Mouse (Mus musculus) MEL (cell line): ENCODE measurements around the gene Thada. TPM values are rescaled to one million over a fixed set of nuclear protein-coding genes. Genes with fewer than 3 reads are reported as not detected.

Experiments
- DNase-seq: peaks from one replicate; pipeline ENCODE4 v3.0.0; 2011; ENCODE audit warnings: low read depth, low spot score
- H3K27ac ChIP-seq: 2 replicates; pipeline ENCODE4 v1.5.1; 2012; ENCODE audit warnings: low read depth, mild to moderate bottlenecking, control low read depth, low read length, moderate library complexity; ENCODE audit not compliant: control insufficient read depth
- H3K27me3 ChIP-seq, 2 experiments: fragments of 150-350 bp in 1 of 2; sonication (generic) in 1 of 2; 2 replicates each; pipeline ENCODE4 v1.6.1; 2012; ENCODE audit warnings: low read length in 2 of 2, mild to moderate bottlenecking in 2 of 2, improper control_type of control experiment in 1 of 2, moderate library complexity in 1 of 2; ENCODE audit not compliant: insufficient read depth in 2 of 2, control insufficient read depth in 1 of 2
- H3K36me3 ChIP-seq, 2 experiments: 2 replicates each; pipeline ENCODE4 v1.6.1; 2012 to 2014; ENCODE audit warnings: low read length in 2 of 2, improper control_type of control experiment in 1 of 2, inconsistent platforms in 1 of 2, mild to moderate bottlenecking in 1 of 2; ENCODE audit not compliant: insufficient read depth in 2 of 2, control insufficient read depth in 1 of 2
- H3K4me1 ChIP-seq, 2 experiments: fragments of 150-350 bp in 1 of 2; sonication (generic) in 1 of 2; 2 replicates each; pipeline ENCODE4 v1.6.1; 2012; ENCODE audit warnings: low read length in 2 of 2, improper control_type of control experiment in 1 of 2, mild to moderate bottlenecking in 1 of 2; ENCODE audit not compliant: insufficient read depth in 2 of 2, control insufficient read depth in 1 of 2
- H3K4me3 ChIP-seq, 2 experiments: fragments of 150-350 bp in 1 of 2; sonication (generic) in 1 of 2; 2 replicates each; pipeline ENCODE4 v1.5.1; 2012; ENCODE audit warnings: low read depth in 2 of 2, low read length in 2 of 2, mild to moderate bottlenecking in 2 of 2, moderate library complexity in 2 of 2, control low read depth in 1 of 2, improper control_type of control experiment in 1 of 2; ENCODE audit not compliant: control insufficient read depth in 1 of 2, insufficient read depth in 1 of 2
- H3K79me2 ChIP-seq: 2 replicates; pipeline ENCODE4 v1.6.1; 2012; ENCODE audit warnings: mild to moderate bottlenecking, low read length, moderate library complexity; ENCODE audit not compliant: control insufficient read depth, poor library complexity, insufficient read depth
- H3K9ac ChIP-seq: 2 replicates; pipeline ENCODE4 v1.6.1; 2012; ENCODE audit warnings: low read depth, mild to moderate bottlenecking, control low read depth, low read length, moderate library complexity; ENCODE audit not compliant: control insufficient read depth, poor library complexity, severe bottlenecking
- H3K9me3 ChIP-seq: fragments of 150-350 bp; sonication (generic); replicated peaks from 2 replicates; pipeline ENCODE4 v1.6.1; 2012; ENCODE audit warnings: mild to moderate bottlenecking, low read length, improper control_type of control experiment, moderate library complexity; ENCODE audit not compliant: insufficient read depth
- BHLHE40 ChIP-seq: IDR thresholded peaks from 2 replicates; pipeline ENCODE4 v1.6.1; 2012; ENCODE audit warnings: low read depth, mild to moderate bottlenecking, inconsistent platforms, low read length, improper control_type of control experiment, borderline replicate concordance
- CHD2 ChIP-seq: IDR thresholded peaks from 2 replicates; pipeline ENCODE4 v1.6.1; 2011; ENCODE audit warnings: low read length, improper control_type of control experiment
- E2F4 ChIP-seq: IDR thresholded peaks from 2 replicates; pipeline ENCODE4 v1.6.1; 2011; ENCODE audit warnings: low read depth, low read length, improper control_type of control experiment, borderline replicate concordance
- EP300 ChIP-seq, 2 experiments: IDR thresholded peaks; 2 replicates each; pipeline ENCODE4 v1.6.1; 2011; ENCODE audit warnings: improper control_type of control experiment in 2 of 2, low read length in 2 of 2, low read depth in 1 of 2, mild to moderate bottlenecking in 1 of 2
- ETS1 ChIP-seq: IDR thresholded peaks from 2 replicates; pipeline ENCODE4 v1.6.1; 2012; ENCODE audit warnings: low read depth, mild to moderate bottlenecking, inconsistent platforms, low read length, improper control_type of control experiment, moderate library complexity
- GABPA ChIP-seq: IDR thresholded peaks from 2 replicates; pipeline ENCODE4 v1.6.1; 2012; ENCODE audit warnings: low read depth, mild to moderate bottlenecking, inconsistent platforms, low read length, improper control_type of control experiment, moderate library complexity
- GATA1 ChIP-seq: IDR thresholded peaks from 2 replicates; pipeline ENCODE4 v1.6.1; 2011; ENCODE audit warnings: low read depth, low read length, improper control_type of control experiment
- JUND ChIP-seq: IDR thresholded peaks from 2 replicates; pipeline ENCODE4 v1.6.1; 2011; ENCODE audit warnings: low read depth, mild to moderate bottlenecking, improper control_type of control experiment, low read length
- KAT2A ChIP-seq: conservative IDR thresholded peaks from 2 replicates; pipeline ENCODE4 v1.6.1; 2012; ENCODE audit warnings: low read depth, low read length, improper control_type of control experiment, inconsistent platforms
- MAFK ChIP-seq: IDR thresholded peaks from 2 replicates; pipeline ENCODE4 v1.6.1; 2011; ENCODE audit warnings: low read depth, mild to moderate bottlenecking, low read length, improper control_type of control experiment, borderline replicate concordance
- MAX ChIP-seq: IDR thresholded peaks from 2 replicates; pipeline ENCODE4 v1.6.1; 2011; ENCODE audit warnings: low read length, improper control_type of control experiment
- MAZ ChIP-seq: IDR thresholded peaks from 2 replicates; pipeline ENCODE4 v1.6.1; 2012; ENCODE audit warnings: low read depth, mild to moderate bottlenecking, inconsistent platforms, low read length, improper control_type of control experiment
- MXI1 ChIP-seq: IDR thresholded peaks from 2 replicates; pipeline ENCODE4 v1.6.1; 2011; ENCODE audit warnings: mild to moderate bottlenecking, low read depth, low read length, improper control_type of control experiment
- MYC ChIP-seq: IDR thresholded peaks from 2 replicates; pipeline ENCODE4 v1.6.1; 2011; ENCODE audit warnings: low read depth, mild to moderate bottlenecking, low read length, improper control_type of control experiment, moderate library complexity
- NELFE ChIP-seq: IDR thresholded peaks from 2 replicates; pipeline ENCODE4 v1.6.1; 2011; ENCODE audit warnings: low read depth, low read length, improper control_type of control experiment
- POLR2A ChIP-seq, 2 experiments: IDR thresholded peaks; 2 replicates each; pipeline ENCODE4 v1.6.1; 2011 to 2012; ENCODE audit warnings: low read length in 2 of 2, mild to moderate bottlenecking in 2 of 2, control low read depth in 1 of 2, improper control_type of control experiment in 1 of 2, low read depth in 1 of 2, moderate library complexity in 1 of 2; ENCODE audit not compliant: control insufficient read depth in 1 of 2, insufficient read depth in 1 of 2, poor library complexity in 1 of 2
- POLR2AphosphoS2 ChIP-seq: IDR thresholded peaks from 2 replicates; pipeline ENCODE4 v1.6.1; 2011; ENCODE audit warnings: low read length, improper control_type of control experiment
- RCOR1 ChIP-seq: IDR thresholded peaks from 2 replicates; pipeline ENCODE4 v1.6.1; 2012; ENCODE audit warnings: low read depth, mild to moderate bottlenecking, inconsistent platforms, low read length, improper control_type of control experiment
- SIN3A ChIP-seq: IDR thresholded peaks from 2 replicates; pipeline ENCODE4 v1.6.1; 2012; ENCODE audit warnings: low read length, improper control_type of control experiment, inconsistent platforms
- TAL1 ChIP-seq: IDR thresholded peaks from 2 replicates; pipeline ENCODE4 v1.6.1; 2012; ENCODE audit warnings: mild to moderate bottlenecking, inconsistent platforms, low read length, moderate library complexity, mixed read lengths
- TBP ChIP-seq: IDR thresholded peaks from 2 replicates; pipeline ENCODE4 v1.8.0; 2011; ENCODE audit warnings: low read depth, low read length, improper control_type of control experiment
- TCF12 ChIP-seq: IDR thresholded peaks from 2 replicates; pipeline ENCODE4 v1.6.1; 2014; ENCODE audit warnings: low read depth, mild to moderate bottlenecking, inconsistent platforms, low read length, improper control_type of control experiment, moderate library complexity
- UBTF ChIP-seq: IDR thresholded peaks from 2 replicates; pipeline ENCODE4 v1.6.1; 2012; ENCODE audit warnings: low read depth, mild to moderate bottlenecking, inconsistent platforms, low read length, improper control_type of control experiment, moderate library complexity, borderline replicate concordance; ENCODE audit not compliant: insufficient read depth
- USF1 ChIP-seq: IDR thresholded peaks from 2 replicates; pipeline ENCODE4 v1.6.1; 2014; ENCODE audit warnings: low read depth, mild to moderate bottlenecking, inconsistent platforms, low read length, improper control_type of control experiment, moderate library complexity
- ZKSCAN1 ChIP-seq: IDR thresholded peaks from 2 replicates; pipeline ENCODE4 v1.6.1; 2012; ENCODE audit warnings: low read depth, mild to moderate bottlenecking, inconsistent platforms, low read length, improper control_type of control experiment, moderate library complexity
- ZMIZ1 ChIP-seq: IDR thresholded peaks from 2 replicates; pipeline ENCODE4 v1.6.1; 2012; ENCODE audit warnings: low read depth, mild to moderate bottlenecking, inconsistent platforms, low read length, improper control_type of control experiment, moderate library complexity
- polyA plus RNA-seq, 2 experiments: library from polyadenylated mRNA; stranded (reverse) in 1 of 2; unstranded in 1 of 2; fragments of >175 nt in 1 of 2; fragments of >200 nt in 1 of 2; gene quantifications; 2 replicates each; pipeline versions ENCODE4 v1.2.1 to v1.2.4; 2012; ENCODE audit warnings: low replicate concordance in 2 of 2, low read depth in 1 of 2; ENCODE audit not compliant: insufficient read length in 2 of 2, insufficient read depth in 1 of 2, missing spikeins in 1 of 2
- total RNA-seq: library from RNA; depleted of rRNA; stranded (reverse); fragments of 300-350 nt; gene quantifications from 2 replicates; pipeline ENCODE4 v1.2.3, GENCODE M21; 2012

The Thada gene
- total and polyA plus RNA-seq, 3 experiments = 19.8 to 20.6 TPM; not detected in 1

GRCm38 (mm10) chr17:84154302-84155028 is 311.5 kb downstream of the Thada start (continued):
- no peak for TF ChIP-seq GABPA
- TF ChIP-seq MYC = no peak
- 0 out of 2 replicates have a peak, but pooled peaks have one; percentile 52 for TF ChIP-seq E2F4
- TF ChIP-seq ZMIZ1 = peak; percentile 62
- TF ChIP-seq POLR2A (IDR thresholded peaks at IDR 0.05; ENCODE audit: control insufficient read depth in 1 of 2, insufficient read depth in 1 of 2, low read depth in 1 of 2, low read length in 2 of 2, poor library complexity in 1 of 2) = peak in 1 of 2 experiments; percentile 73; a peak in 2 of 4 replicates

GRCm38 (mm10) chr17:84152976-84153786 is 312.8 kb downstream of the Thada start:
- H3K4me1 ChIP-seq = peaks cover 43 to 81% of the 10 kb centered on the region in 2 experiments
- peak overlapping the region; percentile 61 for H3K9ac ChIP-seq
- no peaks in the 10 kb centered on the region for H3K27me3 ChIP-seq
- H3K4me3 ChIP-seq = peak overlapping the region; percentile 17 to 27
- peaks cover 9% of the 10 kb centered on the region; the same call in 1 of the 2 replicates for H3K79me2 ChIP-seq
- DNase-seq = peak; percentile 86
- H3K27ac ChIP-seq = peak overlapping the region; percentile 95
- TF ChIP-seq RCOR1 (peak; percentile 63), TBP (peak; percentile 31), EP300 (IDR thresholded peaks at IDR 0.05; ENCODE audit: low read depth in 1 of 2, low read length in 2 of 2) (peak; percentile 77 to 79), UBTF (0 out of 2 replicates have a peak, but pooled peaks have one; percentile 45), USF1 (no peak), TAL1 (peak; percentile 88), ZKSCAN1 (no peak), BHLHE40 (no peak), MAZ (peak; percentile 61; the same call in 1 of the 2 replicates), KAT2A (no peak), MAX (no peak), CHD2 (no peak), ZMIZ1 (peak; percentile 45; the same call in 1 of the 2 replicates), ETS1 (peak; percentile 82), POLR2A (IDR thresholded peaks at IDR 0.05; ENCODE audit: control insufficient read depth in 1 of 2, insufficient read depth in 1 of 2, low read depth in 1 of 2, low read length in 2 of 2, poor library complexity in 1 of 2) (peak in 1 of 2 experiments; percentile 58; a peak in 2 of 4 replicates), MXI1 (peak; percentile 40; the same call in 1 of the 2 replicates), GATA1 (peak; percentile 73), POLR2AphosphoS2 (no peak), MAFK (peak; percentile 65), TCF12 (peak; percentile 70), NELFE (0 out of 2 replicates have a peak, but pooled peaks have one; percentile 30), JUND (peak; percentile 78; the same call in 1 of the 2 replicates), MYC (0 out of 2 replicates have a peak, but pooled peaks have one; percentile 59), SIN3A (peak; percentile 65)
- no peaks in the 10 kb centered on the region for H3K9me3 ChIP-seq
- H3K36me3 ChIP-seq = peaks cover 0 to 69% of the 10 kb centered on the region in 2 experiments; a peak in 2 of 4 replicates
